Mouse (Mus musculus): ENCODE results near the gene Il1rl1.

- no peak for TF ChIP-seq CTCF (IDR thresholded peaks at IDR 0.05; ENCODE audit: borderline replicate concordance, insufficient read depth, low read length)
- no peak for TF ChIP-seq POLR2A (IDR thresholded peaks at IDR 0.05; ENCODE audit: low read depth, low read length)
Measured at GRCm38 (mm10) chr1:40427901-40428300, 1.5 kb upstream of the Il1rl1 start.

Measured in embryonic fibroblast, embryonic 13.5 days (primary cell).